Mouse (Mus musculus) testis, adult 10 weeks (tissue): ENCODE results near the gene Prss34. TPM values are rescaled to one million over a fixed set of nuclear protein-coding genes. Genes with fewer than 3 reads are reported as not detected.

Experiments used
- polyA plus RNA-seq: library from polyadenylated mRNA; stranded (reverse); fragments of 350-450 nt; fragmentation: Illumina TruSeq; extraction: RNeasy Lipid Tissue Mini Kit (QIAGEN cat#74804); gene quantifications from one replicate; pipeline ENCODE4 v1.2.3, GENCODE M21; 2014; ENCODE audit warnings: low read depth, low replicate concordance

The Prss34 gene
- polyA plus RNA-seq = not detected

GRCm38 (mm10) chr17:25298094-25298493 is at the start of gene Prss34:
TSS of gene Prss34 (plus strand) at chr17:25298394.

GRCm38 (mm10) chr17:25256140-25256754 is 41.9 kb upstream of the Prss34 start, which contains the start of gene Baiap3:
TSS of gene Baiap3 (minus strand) at chr17:25256364.

GRCm38 (mm10) chr17:25274571-25275346 is 23.4 kb upstream of the Prss34 start, which contains the start of gene Ube2i:
TSS of gene Ube2i (minus strand) at chr17:25274622.

GRCm38 (mm10) chr17:25308346-25308745 is 10.2 kb downstream of the Prss34 start, which contains the start of gene Prss28:
TSS of gene Prss28 (plus strand) at chr17:25308646.

GRCm38 (mm10) chr17:25318354-25318753 is 20.2 kb downstream of the Prss34 start, which contains the start of gene Prss29:
TSS of gene Prss29 (plus strand) at chr17:25318654.

GRCm38 (mm10) chr17:25345462-25345861 is 47.3 kb downstream of the Prss34 start, which contains the start of gene Tpsab1:
TSS of gene Tpsab1 (minus strand) at chr17:25345562.

Other genes starting within 250 kb of the Prss34 start
- 1.2 TPM for gene Tmem204, start 214.8 kb upstream of the Prss34 start, polyA plus RNA-seq
- gene Telo2, start 182.4 kb upstream of the Prss34 start, polyA plus RNA-seq = 0.48 TPM
- not detected for gene Ptx4, start 177.6 kb upstream of the Prss34 start, polyA plus RNA-seq
- gene Clcn7, start 165.0 kb upstream of the Prss34 start, polyA plus RNA-seq = 3.2 TPM
- gene Ccdc154, start 135.9 kb upstream of the Prss34 start, polyA plus RNA-seq = 2.2 TPM
- not detected for gene Gm38655, start 122.9 kb upstream of the Prss34 start, polyA plus RNA-seq
- 5.9 TPM for gene BC003965, start 113.8 kb upstream of the Prss34 start, polyA plus RNA-seq
- gene Unkl, start 110.0 kb upstream of the Prss34 start, polyA plus RNA-seq = 3.5 TPM
- 2.9 TPM for gene Gnptg, start 58.3 kb upstream of the Prss34 start, polyA plus RNA-seq
- 6.2 TPM for gene Tsr3, start 58.2 kb upstream of the Prss34 start, polyA plus RNA-seq
- gene Baiap3, start 42.0 kb upstream of the Prss34 start, polyA plus RNA-seq = 0.20 TPM
- 461 TPM for gene Ube2i, start 23.8 kb upstream of the Prss34 start, polyA plus RNA-seq
- not detected for gene Prss28, start 10.3 kb downstream of the Prss34 start, polyA plus RNA-seq
- gene Prss29, start 20.3 kb downstream of the Prss34 start, polyA plus RNA-seq = not detected
- gene Tpsab1, start 47.2 kb downstream of the Prss34 start, polyA plus RNA-seq = not detected
- not detected for gene Tpsb2, start 67.9 kb downstream of the Prss34 start, polyA plus RNA-seq
- not detected for gene Tpsg1, start 70.9 kb downstream of the Prss34 start, polyA plus RNA-seq
- 3.0 TPM for gene Cacna1h, start 135.4 kb downstream of the Prss34 start, polyA plus RNA-seq
- gene Tekt4, start 156.2 kb downstream of the Prss34 start, polyA plus RNA-seq = 6.4 TPM
- not detected for gene Sstr5, start 198.9 kb downstream of the Prss34 start, polyA plus RNA-seq